Mouse (Mus musculus): ENCODE data around the gene Fank1.

The Fank1 gene

GRCm38 (mm10) chr7:133768027-133768426 is 8.6 kb upstream of the Fank1 start:
- in situ Hi-C loops (cut with MboI): no loop called here

- in situ Hi-C loops (cut with MboI): no loop called here
These were observed 8.1 kb upstream of the Fank1 start for GRCm38 (mm10) chr7:133768517-133768916.

DNA sequence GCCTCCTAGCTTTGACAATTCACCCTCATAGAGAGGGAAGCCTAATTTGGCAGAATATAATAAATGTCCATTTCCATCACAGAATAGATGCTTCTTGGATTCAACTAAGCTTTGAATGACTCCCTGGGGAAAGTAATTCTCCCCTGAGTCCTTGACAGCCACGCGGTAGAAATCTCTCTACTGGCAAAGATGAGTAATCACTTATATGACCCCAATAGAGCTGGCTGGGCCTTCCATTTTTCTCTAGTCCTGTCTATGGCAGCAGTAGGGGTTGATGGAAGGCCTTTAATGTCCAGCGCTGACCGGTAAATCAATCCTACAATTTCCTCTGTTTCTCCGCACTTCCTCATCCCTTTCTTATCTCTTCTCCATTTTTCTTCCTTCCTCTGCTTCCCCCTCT is 1.5 kb upstream of the Fank1 start:
- in situ Hi-C loops (cut with MboI): no loop called here

DNA sequence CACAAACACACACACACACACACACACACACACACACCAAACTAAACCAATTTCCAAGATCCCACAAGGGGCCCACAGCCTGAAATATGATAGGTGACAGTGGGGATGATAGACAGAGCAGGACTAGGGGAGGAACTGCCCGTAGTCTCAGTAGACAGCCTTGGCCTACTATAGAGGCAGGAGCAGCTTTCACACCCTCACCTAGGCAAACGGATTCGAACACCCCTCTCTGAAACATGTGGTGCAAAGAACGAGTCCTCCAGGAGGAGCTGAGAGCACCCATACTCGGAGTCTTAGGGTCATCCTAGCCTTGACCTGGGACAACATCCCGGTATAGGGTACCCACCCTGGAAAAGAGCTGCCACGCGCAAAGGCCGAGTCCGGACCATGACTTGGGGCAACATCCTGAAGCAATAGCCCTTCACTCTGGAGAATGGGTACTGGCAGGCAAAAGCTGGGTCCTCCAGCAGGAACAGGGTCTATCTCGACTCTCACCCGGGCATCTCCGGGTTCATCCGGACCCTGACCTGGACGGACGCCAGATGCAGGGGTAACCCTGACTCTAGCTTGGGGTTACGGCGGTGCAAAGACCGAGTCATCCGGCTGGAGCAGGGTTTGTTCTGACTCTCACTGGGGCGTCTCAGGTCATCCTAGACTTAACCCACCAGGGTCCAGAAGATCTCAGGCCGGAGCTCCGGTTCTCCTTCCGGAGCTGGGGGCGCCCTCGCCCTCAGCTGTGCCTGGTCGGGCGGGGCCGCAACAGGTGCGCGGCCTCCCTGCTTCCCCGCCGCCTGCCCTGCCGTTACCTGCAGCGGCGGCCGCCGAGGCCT is 650 bp upstream of the Fank1 start:
- in situ Hi-C loops (cut with MboI): no loop called here

GRCm38 (mm10) chr7:133781583-133781982 is 4.9 kb downstream of the Fank1 start:
- in situ Hi-C loops (cut with MboI): no loop called here

- in situ Hi-C loops (cut with MboI): no loop called here
These were observed 5.3 kb downstream of the Fank1 start for GRCm38 (mm10) chr7:133781991-133782390.

- in situ Hi-C loops (cut with MboI): no loop called here
These were observed 6.2 kb downstream of the Fank1 start, which contains the start of gene Dhx32 for GRCm38 (mm10) chr7:133782717-133783435. Gene Dhx32, minus strand, starts transcription at chr7:133782726.

- in situ Hi-C loops (cut with MboI): no loop called here
These were observed 10.9 kb downstream of the Fank1 start for GRCm38 (mm10) chr7:133787571-133787970.

GRCm38 (mm10) chr7:133788147-133788546 is 11.5 kb downstream of the Fank1 start:
- in situ Hi-C loops (cut with MboI): no loop called here

- in situ Hi-C loops (cut with MboI): no loop called here
These were observed 13.5 kb downstream of the Fank1 start for GRCm38 (mm10) chr7:133790171-133790570.

- in situ Hi-C loops (cut with MboI): no loop called here
These were observed 14.1 kb downstream of the Fank1 start for GRCm38 (mm10) chr7:133790608-133791229.

DNA sequence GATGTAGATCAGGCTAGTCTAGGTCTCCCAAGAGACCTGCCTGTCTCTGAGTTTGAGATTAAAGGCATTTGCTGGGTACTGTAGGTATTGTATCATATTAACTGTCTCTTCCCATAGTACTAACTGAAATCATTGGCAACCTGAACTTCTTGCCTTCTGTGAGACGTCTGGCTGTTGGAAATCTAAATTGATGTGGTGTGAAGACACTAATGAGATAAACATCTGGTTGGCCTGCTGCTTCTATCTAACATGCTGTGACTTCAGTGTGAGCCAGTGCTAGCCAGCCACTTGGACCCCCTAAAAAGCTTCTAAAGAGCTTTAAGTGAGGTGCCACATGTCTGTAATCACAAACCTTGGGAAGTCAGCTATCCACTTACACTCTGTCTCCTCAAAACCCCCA is 16.1 kb downstream of the Fank1 start:
- in situ Hi-C loops (cut with MboI): no loop called here

DNA sequence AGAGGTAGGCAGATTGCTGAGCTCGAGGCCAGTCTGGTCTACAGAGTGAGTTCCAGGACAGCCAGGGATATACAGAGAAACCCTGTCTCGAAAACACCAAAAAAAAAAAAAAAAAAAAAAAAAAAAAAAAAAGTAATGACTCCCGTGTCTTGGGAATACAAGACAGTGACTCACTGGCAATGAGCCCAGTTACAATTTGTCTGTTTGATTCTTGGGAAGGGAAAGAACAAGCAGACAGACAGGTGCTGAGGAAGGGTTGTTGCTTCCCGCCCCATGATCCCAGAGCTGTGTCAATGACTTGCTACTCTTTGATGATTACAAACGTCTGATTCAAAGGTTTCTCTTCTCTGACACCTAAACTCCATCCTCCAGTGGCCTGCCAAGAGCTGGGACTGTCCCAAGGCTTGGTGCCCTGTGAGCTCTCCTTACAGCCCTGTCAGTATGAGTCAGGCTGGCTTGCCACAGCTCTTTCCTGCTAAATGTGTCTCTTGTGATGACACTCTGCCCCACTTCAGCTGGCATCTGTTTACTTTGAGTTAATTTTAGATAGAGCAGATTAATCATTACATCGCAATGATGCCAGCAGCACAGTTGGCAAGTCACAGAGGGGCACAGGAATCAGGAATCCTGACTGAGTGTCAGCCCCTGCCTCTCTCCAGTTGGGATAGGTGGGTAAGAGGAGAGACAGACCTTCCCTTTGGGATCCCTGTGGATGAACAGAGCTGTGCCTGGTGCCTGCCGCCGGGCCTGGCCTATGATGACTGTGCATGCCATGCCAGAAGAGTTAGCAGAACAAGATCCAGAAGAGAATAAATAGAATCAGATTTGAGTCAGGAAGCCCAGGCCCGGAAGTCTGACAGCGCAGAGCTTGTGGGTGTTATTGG is 16.8 kb downstream of the Fank1 start:
- in situ Hi-C loops (cut with MboI): no loop called here

DNA sequence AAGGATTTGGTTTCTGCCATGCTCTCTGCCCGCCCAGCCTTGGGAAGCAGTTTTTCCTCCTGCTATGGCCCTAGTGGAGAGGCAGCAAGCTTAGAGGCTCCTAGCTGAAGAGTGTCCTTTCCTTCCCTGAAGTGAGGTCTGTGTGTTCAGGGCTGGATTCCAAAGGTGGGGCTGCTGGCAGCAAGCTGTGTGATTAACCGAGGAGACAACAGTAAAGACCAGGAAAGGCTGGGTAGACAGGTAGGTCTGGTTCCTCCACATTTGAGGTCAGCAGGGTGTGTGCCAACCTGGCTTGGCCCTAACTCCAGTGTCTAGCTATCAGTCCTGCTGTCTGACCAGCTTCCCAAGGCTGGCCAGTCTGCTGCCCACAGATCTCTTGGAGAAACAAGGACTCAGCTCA is 18.1 kb downstream of the Fank1 start:
- in situ Hi-C loops (cut with MboI): no loop called here

DNA sequence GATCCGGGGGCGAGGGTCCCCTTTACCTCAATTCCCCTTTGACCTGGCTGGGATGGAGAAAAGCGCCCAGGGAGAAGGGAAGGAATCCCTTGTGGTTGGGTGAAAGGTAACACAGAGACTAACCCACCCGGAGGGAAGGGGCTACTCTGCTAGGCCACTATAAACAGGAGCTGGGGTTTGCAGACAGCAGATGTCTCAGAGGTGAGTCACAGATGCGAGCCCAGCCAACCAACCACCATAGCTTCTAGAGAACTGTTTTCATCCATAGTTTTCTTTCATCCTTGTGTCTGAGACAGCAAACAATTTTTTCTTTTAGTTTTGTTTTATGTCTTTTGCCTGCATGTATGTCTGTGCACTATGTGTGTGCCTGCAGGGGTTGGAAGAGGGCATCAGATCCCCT is 23.3 kb downstream of the Fank1 start:
- in situ Hi-C loops (cut with MboI): no loop called here

GRCm38 (mm10) chr7:133801823-133802222 is 25.2 kb downstream of the Fank1 start:
- in situ Hi-C loops (cut with MboI): no loop called here

DNA sequence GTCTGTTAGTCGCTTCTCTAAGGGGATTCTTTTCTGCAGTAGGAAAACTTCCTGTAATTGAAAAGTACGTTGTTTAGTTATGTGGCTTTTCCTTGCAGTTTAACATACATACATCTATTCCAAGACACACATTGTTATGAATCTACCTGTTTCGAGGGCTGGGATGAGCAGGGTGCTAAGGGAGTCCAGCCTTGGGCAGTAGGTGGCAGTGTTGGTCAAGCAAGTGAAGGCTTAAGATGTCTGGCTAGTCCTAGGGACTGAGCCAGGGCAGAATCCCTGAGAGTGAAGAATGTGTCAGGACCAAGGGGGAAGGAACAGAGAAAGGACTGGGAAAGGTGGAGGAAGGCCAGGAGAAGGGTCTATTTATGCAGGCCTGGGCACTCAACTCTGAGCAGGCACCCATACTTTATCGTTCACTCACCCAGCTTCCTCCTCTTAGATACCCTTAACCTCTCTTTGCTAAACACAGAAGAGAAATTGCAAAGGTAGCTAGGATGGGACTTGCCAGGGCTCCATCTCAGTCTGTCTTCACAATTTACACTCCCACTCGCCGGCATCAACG is 29.0 kb downstream of the Fank1 start:
- in situ Hi-C loops (cut with MboI): no loop called here

DNA sequence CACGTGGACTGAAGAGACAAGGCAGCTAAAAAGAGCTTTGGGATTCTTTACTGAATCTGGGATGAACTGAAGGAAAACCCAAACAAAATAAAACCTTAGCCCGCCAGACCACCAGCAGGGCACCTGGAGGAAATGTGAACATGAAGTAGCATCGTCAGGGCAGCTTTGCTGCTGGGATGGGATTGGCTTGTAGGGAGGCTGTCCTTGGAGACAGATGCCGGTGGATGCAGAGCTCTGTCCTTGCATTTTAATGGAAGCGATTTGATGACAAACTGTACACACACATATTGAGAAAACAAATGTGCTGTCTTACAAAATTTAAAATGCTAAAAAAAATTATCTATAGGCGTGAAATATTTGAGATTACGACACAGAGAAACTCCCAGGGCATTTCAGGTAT is 36.3 kb downstream of the Fank1 start:
- in situ Hi-C loops (cut with MboI): no loop called here

DNA sequence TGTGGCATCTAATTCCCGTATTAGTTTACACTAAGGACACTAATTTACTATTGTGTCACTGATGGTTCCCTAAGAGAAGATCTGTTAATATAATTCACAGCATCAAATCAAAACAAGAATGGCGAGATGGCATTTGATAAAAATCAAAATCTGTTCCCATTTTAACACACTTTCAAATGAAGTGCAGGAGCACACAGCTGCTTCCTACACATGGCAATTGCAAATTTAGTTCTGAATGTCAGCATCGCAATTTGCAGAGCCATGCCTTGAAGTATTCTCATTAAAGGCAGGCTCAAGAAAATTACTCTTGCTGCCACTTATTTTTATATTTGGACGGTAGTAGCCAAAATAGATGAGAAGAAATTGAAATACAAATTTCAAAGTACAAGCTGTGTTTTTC is 36.7 kb downstream of the Fank1 start:
- in situ Hi-C loops (cut with MboI): no loop called here

- in situ Hi-C loops (cut with MboI): no loop called here
These were observed 47.1 kb downstream of the Fank1 start for GRCm38 (mm10) chr7:133823751-133824150.

GRCm38 (mm10) chr7:133824579-133824978 is 47.9 kb downstream of the Fank1 start:
- in situ Hi-C loops (cut with MboI): no loop called here

Measured in mature B cell (primary cell).